Mouse (Mus musculus) midbrain, embryonic 13.5 days (tissue): Measurements from ENCODE around the gene 4930402F06Rik. TPM values are rescaled to one million over a fixed set of nuclear protein-coding genes. Genes with fewer than 3 reads are reported as not detected.

Source experiments
- ATAC-seq: fragments of 200-750 bp; cut with Nextera tagmentation; 2 replicates; pipeline ENCODE4 v1.8.0; 2017; ENCODE audit warnings: mild to moderate bottlenecking, moderate TSS enrichment, moderate library complexity
- H3K27ac ChIP-seq: fragments of 300-500 bp; sonication (generic); 2 replicates; pipeline ENCODE4 v1.5.1; 2015; ENCODE audit warnings: inconsistent platforms, mild to moderate bottlenecking, moderate library complexity
- H3K27me3 ChIP-seq: fragments of 300-500 bp; sonication (generic); 2 replicates; pipeline ENCODE4 v1.6.1; 2015; ENCODE audit warnings: mild to moderate bottlenecking, inconsistent platforms
- H3K36me3 ChIP-seq: fragments of 300-500 bp; sonication (generic); 2 replicates; pipeline ENCODE4 v1.6.1; 2015; ENCODE audit warnings: mild to moderate bottlenecking, inconsistent platforms
- H3K4me1 ChIP-seq: fragments of 300-500 bp; sonication (generic); replicated peaks from 2 replicates; pipeline ENCODE4 v1.6.1; 2015; ENCODE audit warnings: inconsistent platforms
- H3K4me2 ChIP-seq: fragments of 300-500 bp; sonication (generic); replicated peaks from 2 replicates; pipeline ENCODE4 v1.6.1; 2015; ENCODE audit warnings: moderate library complexity, mild to moderate bottlenecking, inconsistent platforms
- H3K4me3 ChIP-seq: fragments of 300-500 bp; sonication (generic); replicated peaks from 2 replicates; pipeline ENCODE4 v1.5.1; 2015; ENCODE audit warnings: mild to moderate bottlenecking, inconsistent platforms
- H3K9ac ChIP-seq: fragments of 300-500 bp; sonication (generic); replicated peaks from 2 replicates; pipeline ENCODE4 v1.6.1; 2015; ENCODE audit warnings: mild to moderate bottlenecking, inconsistent platforms
- H3K9me3 ChIP-seq: fragments of 300-500 bp; sonication (generic); 2 replicates; pipeline ENCODE4 v1.6.1; 2016; ENCODE audit warnings: mild to moderate bottlenecking, inconsistent platforms
- WGBS: fragments of 180-500 bp; shearing (Covaris S2); methylation state at CpG from one replicate; pipeline ENCODE4 v1.1.7; 2015; 5-methylcytosine and 5-hydroxymethylcytosine counted together
- polyA plus RNA-seq: library from polyadenylated mRNA; unstranded; fragments of >200 nt; fragmentation: Nextera tagmentation; extraction: Ambion mirVana; gene quantifications from 2 replicates; pipeline ENCODE4 v1.2.1, GENCODE M21; 2015

4930402F06Rik gene
- polyA plus RNA-seq, 1 experiment from 2014 or later, result not detected

DNA sequence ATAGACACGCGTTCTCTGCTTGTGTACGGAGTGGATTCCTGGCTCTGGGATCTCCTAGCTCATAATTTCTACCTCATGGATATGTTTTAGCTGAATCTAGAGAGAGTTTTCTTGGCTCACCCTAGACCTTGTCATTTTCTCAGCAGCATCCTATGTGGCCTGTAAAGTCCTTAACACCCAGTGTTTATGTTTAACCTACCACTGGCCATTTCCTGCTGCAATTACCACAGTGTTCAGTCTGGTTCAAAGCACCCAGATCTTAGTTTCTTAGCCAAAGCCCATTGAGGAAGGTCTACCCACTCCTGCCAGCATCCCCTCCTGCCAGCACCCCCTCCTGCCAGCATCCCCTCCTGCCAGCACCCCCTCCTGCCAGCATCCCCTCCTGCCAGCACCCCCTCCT, 15.8 kb upstream of the 4930402F06Rik start:
- no peaks in the 10 kb centered on the region for H3K4me1 ChIP-seq
- H3K36me3 ChIP-seq, result no peaks in the 10 kb centered on the region
- ATAC-seq, result no peak
- H3K9me3 ChIP-seq, result no peaks in the 10 kb centered on the region
- no peak overlapping the region for H3K9ac ChIP-seq
- no peak overlapping the region for H3K4me3 ChIP-seq
- WGBS, result 94% methylated on average over 3 of the region's 3 CpGs
- no peak overlapping the region for H3K4me2 ChIP-seq
- H3K27ac ChIP-seq, result no peak overlapping the region
- no peaks in the 10 kb centered on the region for H3K27me3 ChIP-seq

DNA sequence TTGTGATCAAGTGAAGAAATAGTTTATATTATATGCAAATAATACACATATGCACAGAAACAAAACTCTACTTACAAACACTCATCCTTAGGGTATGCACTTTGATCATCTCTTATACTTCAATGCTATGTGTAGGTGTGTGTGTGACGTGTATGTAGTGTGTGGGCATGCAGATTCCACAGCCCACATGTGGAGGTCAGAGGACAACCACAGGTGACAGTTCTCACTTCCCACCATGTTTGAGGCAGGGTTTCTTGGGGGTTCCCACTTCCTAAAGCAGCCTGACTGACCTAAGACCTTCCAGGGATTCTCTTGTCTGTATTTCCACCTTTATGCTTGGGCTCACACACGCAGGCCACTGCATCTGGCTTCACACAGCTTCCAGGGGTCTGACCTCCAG, 15.3 kb upstream of the 4930402F06Rik start:
- no peak overlapping the region for H3K4me3 ChIP-seq
- H3K27me3 ChIP-seq, result no peaks in the 10 kb centered on the region
- H3K4me2 ChIP-seq, result no peak overlapping the region
- H3K27ac ChIP-seq, result no peak overlapping the region
- H3K9ac ChIP-seq, result no peak overlapping the region
- H3K36me3 ChIP-seq, result no peaks in the 10 kb centered on the region
- H3K9me3 ChIP-seq, result no peaks in the 10 kb centered on the region
- no peaks in the 10 kb centered on the region for H3K4me1 ChIP-seq
- WGBS, result 86% methylated on average over 2 of the region's 2 CpGs
- no peak for ATAC-seq

DNA sequence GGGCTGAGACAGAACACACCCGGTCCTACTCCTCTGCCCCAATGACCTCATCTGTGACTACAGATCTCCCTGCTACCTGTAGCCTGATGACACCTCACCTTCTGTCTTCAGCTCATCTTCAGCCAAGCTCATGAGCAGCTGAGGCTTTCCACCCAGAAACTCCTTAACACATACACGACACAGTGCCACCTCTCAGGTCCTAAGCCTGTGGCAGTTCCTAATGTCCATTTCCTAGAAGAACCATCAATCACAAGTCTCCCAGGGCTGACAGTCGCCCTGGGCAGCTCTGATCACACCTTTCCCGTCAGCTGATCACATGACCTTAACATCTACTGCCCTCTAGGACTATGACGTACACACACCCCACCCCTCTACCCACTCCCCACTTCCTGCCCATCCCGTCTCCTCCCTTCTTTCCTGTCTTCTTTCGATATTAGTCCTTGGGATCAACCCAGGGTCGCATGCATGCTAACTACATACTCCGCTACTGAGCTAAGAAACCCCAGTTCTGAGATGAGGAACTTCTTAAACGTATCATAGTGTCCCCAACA, 14.7 kb upstream of the 4930402F06Rik start:
- Histone ChIP-seq H3K9me3 (no peaks in the 10 kb centered on the region), H3K4me2 (no peak overlapping the region), H3K36me3 (no peaks in the 10 kb centered on the region), H3K9ac (no peak overlapping the region), H3K27ac (no peak overlapping the region), H3K4me3 (no peak overlapping the region), H3K4me1 (no peaks in the 10 kb centered on the region), H3K27me3 (no peaks in the 10 kb centered on the region)
- WGBS, result 85% methylated on average over 10 of the region's 10 CpGs
- ATAC-seq, result no peak

DNA sequence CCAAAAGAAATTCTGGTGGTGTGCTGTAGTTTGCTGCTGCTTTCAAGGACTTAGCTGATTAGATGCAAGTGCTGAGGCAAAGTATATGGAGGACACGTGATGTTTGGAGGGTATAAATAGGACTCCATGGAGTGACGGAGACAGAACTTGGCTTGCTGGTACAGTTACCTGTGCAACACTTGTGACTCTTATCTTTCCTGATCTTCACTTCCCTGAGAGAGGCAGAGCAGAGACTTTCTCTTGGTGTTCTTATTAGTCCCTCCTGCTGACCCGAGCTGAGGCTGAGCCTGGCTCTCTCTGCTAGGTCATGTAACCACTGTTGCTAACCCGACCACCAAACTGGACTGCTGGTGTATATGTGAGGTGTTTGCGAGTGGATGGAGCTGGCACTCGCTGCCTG, 12.5 kb upstream of the 4930402F06Rik start:
- Histone ChIP-seq H3K4me1 (no peaks in the 10 kb centered on the region), H3K4me2 (no peak overlapping the region), H3K27me3 (no peaks in the 10 kb centered on the region), H3K27ac (no peak overlapping the region), H3K9ac (no peak overlapping the region), H3K9me3 (no peaks in the 10 kb centered on the region), H3K4me3 (no peak overlapping the region), H3K36me3 (no peaks in the 10 kb centered on the region)
- no peak for ATAC-seq
- 91% methylated on average over 6 of the region's 6 CpGs for WGBS

DNA sequence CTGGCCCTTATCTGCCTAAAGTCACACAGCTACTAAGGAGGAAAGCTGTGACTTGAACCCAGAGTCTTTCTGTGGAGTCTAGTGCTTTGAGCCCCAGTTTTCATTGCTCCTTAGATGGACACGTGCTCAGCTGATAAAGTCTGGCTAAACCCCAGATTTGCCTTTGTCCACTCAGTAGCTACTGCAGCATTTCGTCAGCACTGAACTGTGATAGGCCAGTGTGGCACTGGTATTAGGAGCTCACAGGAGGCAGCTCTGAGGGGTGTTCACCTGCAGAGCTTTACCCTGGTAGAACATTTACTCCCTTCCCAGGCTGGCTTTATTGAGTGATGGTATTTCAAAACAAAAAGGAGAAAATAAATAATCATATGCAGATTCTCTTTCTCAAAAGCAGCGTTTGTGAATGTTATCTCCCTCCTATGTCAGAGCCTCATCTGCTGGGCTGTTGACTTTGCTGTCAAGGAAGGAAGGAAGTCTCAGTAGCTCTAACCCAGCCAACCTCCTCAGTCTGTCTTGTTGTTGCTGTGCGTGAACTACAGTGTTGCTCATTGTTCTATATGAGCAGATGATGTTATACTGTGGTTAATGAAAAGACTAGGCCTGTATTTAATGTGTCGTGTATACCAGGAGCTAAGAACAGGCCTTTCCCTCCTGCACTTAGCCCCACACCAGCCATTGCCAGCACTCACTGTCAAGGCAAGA, 11.6 kb upstream of the 4930402F06Rik start:
- ATAC-seq, result no peak
- H3K27me3 ChIP-seq, result no peaks in the 10 kb centered on the region
- WGBS, result 85% methylated on average over 5 of the region's 5 CpGs

DNA sequence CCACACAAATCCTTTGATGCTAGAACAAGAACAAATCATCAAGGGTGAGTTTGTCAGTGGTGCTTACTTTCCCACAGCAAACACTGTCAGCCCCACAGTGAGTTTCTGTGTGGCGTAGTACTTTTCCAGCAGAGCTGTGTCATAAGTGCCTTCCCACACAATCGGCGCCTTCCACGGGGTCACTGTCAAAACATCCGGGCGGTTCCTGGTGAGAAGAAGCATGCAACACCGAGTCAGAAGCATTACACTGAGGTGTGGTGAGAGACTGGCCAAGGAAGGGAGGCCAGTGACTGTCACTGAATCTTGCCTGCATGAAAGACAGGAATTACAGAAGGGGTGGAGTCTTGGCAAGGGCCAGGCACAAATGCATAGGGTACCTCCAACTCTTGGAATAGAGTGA, 10.9 kb upstream of the 4930402F06Rik start:
- H3K27ac ChIP-seq, result no peak overlapping the region
- no peaks in the 10 kb centered on the region for H3K9me3 ChIP-seq
- no peak overlapping the region for H3K4me3 ChIP-seq
- H3K4me1 ChIP-seq, result no peaks in the 10 kb centered on the region
- H3K4me2 ChIP-seq, result no peak overlapping the region
- H3K27me3 ChIP-seq, result no peaks in the 10 kb centered on the region
- H3K9ac ChIP-seq, result no peak overlapping the region
- H3K36me3 ChIP-seq, result no peaks in the 10 kb centered on the region
- 79% methylated on average over 7 of the region's 7 CpGs for whole genome bisulfite sequencing
- ATAC-seq, result no peak

More for the DNA sequence above, 11.6 kb upstream of the 4930402F06Rik start:
- Histone ChIP-seq H3K4me1 (no peaks in the 10 kb centered on the region), H3K27ac (no peak overlapping the region), H3K9me3 (no peaks in the 10 kb centered on the region), H3K4me3 (no peak overlapping the region), H3K36me3 (no peaks in the 10 kb centered on the region), H3K9ac (no peak overlapping the region), H3K4me2 (no peak overlapping the region)

DNA sequence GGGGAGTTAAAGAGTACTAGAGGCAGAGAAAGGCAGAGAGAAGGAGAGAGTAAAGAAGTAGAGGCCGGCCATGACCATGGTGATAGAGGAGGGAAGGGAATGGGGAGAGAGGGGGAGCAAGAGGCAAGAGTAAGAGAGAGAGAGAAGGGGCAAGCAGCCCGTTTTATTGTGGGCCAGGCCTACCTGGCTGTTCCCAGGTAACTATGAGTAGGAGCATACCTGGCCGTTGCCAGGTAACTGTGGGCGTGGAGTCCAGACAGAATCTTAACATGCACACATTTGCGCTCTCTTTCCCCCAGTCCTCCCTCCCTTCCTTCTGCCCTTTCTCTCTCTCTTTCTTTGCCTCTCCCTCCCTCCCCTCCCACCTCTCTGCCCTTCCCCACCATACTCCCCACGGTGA, 10.3 kb upstream of the 4930402F06Rik start:
- Histone ChIP-seq H3K9ac (no peak overlapping the region), H3K27me3 (no peaks in the 10 kb centered on the region), H3K4me3 (no peak overlapping the region), H3K9me3 (no peaks in the 10 kb centered on the region), H3K4me2 (no peak overlapping the region), H3K36me3 (no peaks in the 10 kb centered on the region), H3K4me1 (no peaks in the 10 kb centered on the region), H3K27ac (no peak overlapping the region)
- whole genome bisulfite sequencing, result 86% methylated on average over 6 of the region's 6 CpGs
- ATAC-seq, result no peak

DNA sequence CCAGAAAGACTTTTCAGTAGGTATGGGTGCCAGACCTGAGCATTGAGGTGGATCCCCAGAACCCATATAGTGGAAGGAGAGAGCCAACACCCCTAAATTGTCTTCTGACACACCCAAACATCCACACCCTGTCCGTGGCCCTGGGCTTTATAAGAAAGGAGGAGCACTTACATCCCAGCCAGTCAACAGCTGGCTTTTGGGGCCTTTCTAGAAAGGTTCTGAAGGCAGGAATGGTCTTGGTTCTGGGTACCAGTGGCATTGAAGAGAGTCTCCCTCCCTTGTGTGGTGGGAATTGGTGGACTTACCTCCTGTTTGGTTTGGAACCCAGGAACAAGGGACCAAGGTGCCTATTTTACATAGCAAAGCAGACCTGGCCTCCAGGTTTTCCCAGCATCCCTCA, 9.6 kb upstream of the 4930402F06Rik start:
- Histone ChIP-seq H3K9me3 (no peaks in the 10 kb centered on the region), H3K4me2 (no peak overlapping the region), H3K9ac (no peak overlapping the region), H3K27ac (no peak overlapping the region), H3K27me3 (no peaks in the 10 kb centered on the region), H3K4me1 (no peaks in the 10 kb centered on the region), H3K36me3 (no peaks in the 10 kb centered on the region), H3K4me3 (no peak overlapping the region)
- 85% methylated on average over 1 of the region's 1 CpGs for WGBS
- no peak for ATAC-seq

DNA sequence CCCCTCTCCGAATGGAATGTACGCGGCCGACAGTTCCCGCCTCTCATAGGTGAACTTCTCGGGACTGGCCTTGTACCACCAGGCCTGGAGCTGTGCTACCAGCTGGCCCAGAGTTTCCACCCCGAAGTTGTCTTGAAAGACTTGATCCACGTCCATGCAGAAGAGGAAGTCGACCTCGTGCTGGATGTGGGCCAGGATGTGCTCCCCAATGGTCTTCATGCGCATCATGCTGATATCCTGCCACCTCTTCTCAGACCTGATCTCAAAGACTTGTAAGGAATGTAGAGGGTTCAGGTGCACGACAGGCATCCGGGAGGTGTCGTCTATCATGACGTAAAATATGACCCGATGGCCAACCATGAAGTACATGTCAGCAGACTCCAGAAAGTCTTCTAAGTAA, 5.4 kb upstream of the 4930402F06Rik start:
- Histone ChIP-seq H3K4me1 (no peaks in the 10 kb centered on the region), H3K9me3 (no peaks in the 10 kb centered on the region), H3K9ac (no peak overlapping the region), H3K4me3 (no peak overlapping the region), H3K27me3 (no peaks in the 10 kb centered on the region), H3K4me2 (no peak overlapping the region), H3K36me3 (no peaks in the 10 kb centered on the region), H3K27ac (no peak overlapping the region)
- WGBS, result 96% methylated on average over 16 of the region's 16 CpGs
- ATAC-seq, result no peak

DNA sequence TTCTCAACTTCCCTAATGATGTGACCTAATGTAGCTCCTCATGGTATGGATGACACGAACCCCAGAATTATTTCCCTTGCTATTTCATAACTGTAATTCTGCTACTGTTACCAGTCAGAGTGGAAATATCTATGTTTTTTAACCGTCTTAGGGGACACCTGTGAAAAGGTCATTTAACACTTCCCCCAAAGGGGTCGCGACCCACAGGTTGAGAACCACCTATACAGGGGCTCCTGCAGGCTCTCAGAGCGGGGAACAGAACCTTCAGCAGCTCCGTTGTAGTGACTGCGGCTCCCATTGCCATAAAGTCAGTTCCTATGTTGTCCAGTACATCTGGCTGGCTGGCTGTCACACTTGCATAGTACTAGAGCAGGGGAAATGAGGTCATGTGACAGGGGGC, 3.8 kb upstream of the 4930402F06Rik start:
- Histone ChIP-seq H3K27ac (no peak overlapping the region), H3K27me3 (no peaks in the 10 kb centered on the region), H3K4me3 (no peak overlapping the region), H3K4me1 (peaks cover 4% of the 10 kb centered on the region; the same call in 1 of the 2 replicates), H3K36me3 (no peaks in the 10 kb centered on the region), H3K9me3 (no peaks in the 10 kb centered on the region), H3K4me2 (no peak overlapping the region), H3K9ac (no peak overlapping the region)
- no peak for ATAC-seq
- 92% methylated on average over 7 of the region's 7 CpGs for WGBS

DNA sequence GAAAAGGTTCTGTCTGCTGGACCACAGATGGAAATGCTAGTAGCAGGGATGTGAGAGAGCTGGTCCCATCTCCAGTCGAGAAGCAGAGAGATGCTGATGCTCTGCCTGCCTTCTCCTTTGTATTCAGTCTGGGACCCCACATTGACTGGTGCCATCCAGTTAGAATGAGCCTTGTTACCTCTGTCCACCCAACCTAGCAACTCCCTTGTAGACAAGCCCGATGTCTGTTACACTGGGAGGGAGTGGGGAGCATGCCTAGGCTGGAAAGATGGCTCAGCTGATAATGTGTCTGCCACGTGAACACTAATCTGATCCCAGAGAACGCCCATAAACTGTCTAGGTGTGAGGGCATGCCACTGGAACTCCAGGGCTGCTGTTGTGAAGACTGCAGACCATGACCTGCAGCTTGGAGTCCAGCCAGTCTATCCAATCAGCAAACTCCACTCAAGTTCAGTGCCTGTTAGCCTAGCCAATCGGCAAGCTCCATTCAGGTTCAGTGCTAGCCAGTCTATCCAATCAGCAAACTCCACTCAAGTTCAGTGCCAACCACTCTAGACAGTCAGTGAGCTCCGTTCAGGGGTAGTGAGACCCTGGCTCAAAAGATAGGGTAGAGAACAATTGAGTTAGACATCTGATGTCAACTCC, 1.3 kb upstream of the 4930402F06Rik start:
- Histone ChIP-seq H3K9ac (no peak overlapping the region), H3K27me3 (no peaks in the 10 kb centered on the region), H3K4me3 (no peak overlapping the region), H3K4me1 (peaks cover 4% of the 10 kb centered on the region; the same call in 1 of the 2 replicates), H3K27ac (no peak overlapping the region), H3K9me3 (no peaks in the 10 kb centered on the region), H3K36me3 (no peaks in the 10 kb centered on the region), H3K4me2 (no peak overlapping the region)
- no peak for ATAC-seq
- WGBS, result 85% methylated on average over 6 of the region's 6 CpGs

DNA sequence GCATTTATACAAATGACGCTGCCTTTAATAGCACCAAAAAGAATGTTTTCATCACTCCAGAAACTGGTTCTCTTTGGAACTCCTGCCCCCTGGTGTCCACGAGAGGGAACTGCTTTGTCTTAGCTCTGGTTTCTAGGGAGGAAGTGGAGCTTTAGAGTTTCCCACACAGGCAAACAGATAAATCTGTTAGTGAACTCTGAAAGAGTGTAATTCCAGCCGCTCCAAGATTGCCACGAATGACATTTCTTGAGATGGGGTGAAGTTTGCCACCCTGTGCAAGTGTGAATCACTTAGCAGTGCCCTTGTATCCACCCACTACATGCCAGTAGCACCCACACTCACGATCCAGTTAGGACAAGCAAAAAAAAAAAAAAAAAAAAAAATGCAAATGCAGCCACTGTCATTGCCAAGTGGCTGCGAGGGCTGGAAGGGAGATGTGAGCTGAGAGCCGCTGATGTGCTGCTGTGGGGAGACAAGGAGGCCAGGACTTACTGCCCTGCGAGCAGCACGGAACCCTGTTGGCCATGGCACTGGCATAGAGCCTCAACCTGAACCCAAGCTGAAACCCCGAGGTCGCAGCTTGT, 707 bp upstream of the 4930402F06Rik start:
- Histone ChIP-seq H3K4me1 (peaks cover 4% of the 10 kb centered on the region; the same call in 1 of the 2 replicates), H3K4me3 (no peak overlapping the region), H3K27me3 (no peaks in the 10 kb centered on the region), H3K9ac (no peak overlapping the region), H3K9me3 (no peaks in the 10 kb centered on the region), H3K4me2 (no peak overlapping the region), H3K27ac (no peak overlapping the region), H3K36me3 (no peaks in the 10 kb centered on the region)
- WGBS, result 55% methylated on average over 11 of the region's 11 CpGs
- ATAC-seq, result 0 out of 2 replicates have a peak, but pooled peaks have one; percentile 11
